In genomic region chr15:94248386-94248785, GRCm38 (mm10) we compare ENCODE assay signal across 12 mouse cellular contexts.
A peak's percentile ranks its signal among the peaks of the same experiment; 100 is the strongest.
DNase-seq lines count a peak whose midpoint lies in the region; ATAC-seq and TF ChIP-seq lines count a peak whose summit lies in the region.
"Had no signal": no experiment of that assay in that cellular context is flagged by ENCODE, and none has a peak within 500 bp of the region (broad histone marks: within the 10 kb centered on the region; RNA-seq: fewer than 3 reads in every experiment).

No protein-coding gene starts in this region.

- no peaks in the 10 kb centered on the region for H3K9me3 ChIP-seq in heart, embryonic 11.5 days (replicated peaks; ENCODE audit: control insufficient read depth, low read length)
- H3K9me3 ChIP-seq in stomach, embryonic 15.5 days: no peaks in the 10 kb centered on the region

- H3K36me3 ChIP-seq in heart, embryonic 11.5 days (ENCODE audit: control insufficient read depth, insufficient read depth, low read length): no peaks in the 10 kb centered on the region
- H3K36me3 ChIP-seq in stomach, embryonic 15.5 days: no peaks in the 10 kb centered on the region

- no peaks in the 10 kb centered on the region; the same call in 1 of the 2 replicates for H3K4me1 ChIP-seq in lung, adult 2 months (ENCODE audit: control insufficient read depth, insufficient read depth, low read length)
- H3K4me1 ChIP-seq in heart, embryonic 11.5 days (ENCODE audit: control insufficient read depth, insufficient read depth, low read length): peaks cover 21% of the 10 kb centered on the region
- H3K4me1 ChIP-seq in stomach, embryonic 15.5 days: peaks cover 8% of the 10 kb centered on the region

- no peak overlapping the region for H3K9ac ChIP-seq in heart, embryonic 11.5 days (ENCODE audit: low read depth, low read length)
- H3K9ac ChIP-seq in stomach, embryonic 15.5 days: no peak overlapping the region

- H3K27ac ChIP-seq in heart, embryonic 11.5 days (ENCODE audit: low read depth, low read length): 0 out of 2 replicates have a peak overlapping the region, but pooled peaks have one; percentile 36
- peak overlapping the region; percentile 61; the same call in 1 of the 2 replicates for H3K27ac ChIP-seq in stomach, embryonic 15.5 days
- H3K27ac ChIP-seq: layer of hippocampus, adult 2 months had no signal

- peak; percentile 11 for DNase-seq in adrenal gland, postnatal 14 days
- no peak for DNase-seq in adrenal gland, postnatal 25 days
- peak; percentile 14 to 29 for DNase-seq in lung, postnatal 4 days
- DNase-seq in lung, adult 2 months: no peak
- DNase-seq in left cerebral cortex, adult 11 months (ENCODE audit: low spot score): no peak
- DNase-seq: lung, postnatal 14 days; thymus, adult 18-20 months had no signal

- no peaks in the 10 kb centered on the region for H3K27me3 ChIP-seq in heart, embryonic 11.5 days (ENCODE audit: control insufficient read depth, insufficient read depth, low read length)
- H3K27me3 ChIP-seq in stomach, embryonic 15.5 days (replicated peaks): no peaks in the 10 kb centered on the region

- ATAC-seq in heart, embryonic 11.5 days (replicated peaks; ENCODE audit: insufficient number of reproducible peaks, low FRiP score, low TSS enrichment): no peak
- no peak for ATAC-seq in stomach, embryonic 15.5 days (ENCODE audit: insufficient read depth, low FRiP score, low read depth)
- no peak for ATAC-seq in megakaryocyte progenitor cell, adult 5-6 weeks (replicated peaks; ENCODE audit: poor library complexity)
- ATAC-seq: forebrain, embryonic 14.5 days had no signal

- no peak overlapping the region for H3K4me3 ChIP-seq in lung, adult 2 months (replicated peaks; ENCODE audit: extremely low read depth, low read depth, low read length)
- H3K4me3 ChIP-seq in heart, embryonic 11.5 days (ENCODE audit: low read depth, low read length): no peak overlapping the region
- no peak overlapping the region for H3K4me3 ChIP-seq in stomach, embryonic 15.5 days (replicated peaks)
- H3K4me3 ChIP-seq: layer of hippocampus, adult 2 months had no signal

- TF ChIP-seq CTCF in lung, adult 2 months (IDR thresholded peaks at IDR 0.05; ENCODE audit: insufficient read depth, low read length): no peak

- H3K4me2 ChIP-seq in heart, embryonic 11.5 days: no peak overlapping the region
- H3K4me2 ChIP-seq in stomach, embryonic 15.5 days: no peak overlapping the region

- TF ChIP-seq POLR2A in lung, adult 2 months (IDR thresholded peaks at IDR 0.05; ENCODE audit: borderline replicate concordance, extremely low read depth, low read depth, low read length): no peak

- 52% methylated on average over 6 of the region's 6 CpGs for WGBS in lung, adult 2 months
- 47% methylated on average over 6 of the region's 6 CpGs for WGBS in heart, embryonic 11.5 days (ENCODE audit: insufficient replicate concordance)
- WGBS in stomach, embryonic 15.5 days: 47% methylated on average over 6 of the region's 6 CpGs

Comparison
In these comparisons a context has a peak if more than half of its experiments do, and no peak if none do; other contexts are left out.
1. DNase-seq: peak in adrenal gland, postnatal 14 days (single experiment) and lung, postnatal 4 days (2 of 2); none in adrenal gland, postnatal 25 days (single experiment), lung, adult 2 months (single experiment) and left cerebral cortex, adult 11 months (single experiment).